Mouse (Mus musculus) lung, adult 2 months (tissue): ENCODE results near the gene Rab34.

Experiments used
- CTCF ChIP-seq: fragments of 200-500 bp; IDR thresholded peaks from 2 replicates; pipeline ENCODE4 v1.5.1; 2011; ENCODE audit warnings: mild to moderate bottlenecking, low read length, control low read depth; ENCODE audit not compliant: insufficient read depth
- POLR2A ChIP-seq: fragments of 200-500 bp; IDR thresholded peaks from 2 replicates; pipeline ENCODE4 v1.6.1; 2011; ENCODE audit warnings: low read depth, mild to moderate bottlenecking, control low read depth, low read length, borderline replicate concordance; ENCODE audit errors: extremely low read depth

DNA sequence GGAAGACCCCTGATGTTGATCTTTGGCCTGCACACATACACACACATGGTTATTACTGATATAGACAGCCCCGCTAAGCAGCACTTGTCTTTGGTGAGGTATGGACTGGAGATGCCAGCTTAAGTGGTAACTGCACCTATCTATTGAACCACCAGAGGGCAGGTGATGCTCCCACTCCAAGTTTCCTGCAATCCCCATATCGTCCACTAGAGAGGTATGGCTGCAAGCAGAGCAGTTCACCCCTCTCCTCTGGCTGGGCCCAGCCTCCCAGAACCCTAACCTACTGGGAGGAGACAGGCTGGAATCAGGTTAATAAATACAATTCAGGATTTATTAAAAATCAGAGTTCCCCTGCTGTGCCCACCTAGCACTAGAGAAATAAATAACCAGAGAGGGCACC lies 29.1 kb upstream of the Rab34 start:
- no peak for TF ChIP-seq POLR2A
- peak; percentile 100 for TF ChIP-seq CTCF
